Mouse (Mus musculus) natural killer cell, adult 2 months (primary cell): ENCODE data around the gene Acp7.

Experiments used
- DNase-seq, 2 experiments: peaks; one replicate each; pipeline ENCODE4 v3.0.0; 2022; ENCODE audit warnings: low spot score in 2 of 2

Gene Acp7

GRCm38 (mm10) chr7:28576271-28576914 lies 54.7 kb downstream of the Acp7 start:
- DNase-seq: no peak

GRCm38 (mm10) chr7:28575597-28575996 lies 55.5 kb downstream of the Acp7 start:
- no peak for DNase-seq

- DNase-seq: no peak
Measured at GRCm38 (mm10) chr7:28573236-28573635, 57.9 kb downstream of the Acp7 start.

GRCm38 (mm10) chr7:28572689-28573088 lies 58.4 kb downstream of the Acp7 start:
- no peak for DNase-seq

GRCm38 (mm10) chr7:28570982-28571682 lies 60.0 kb downstream of the Acp7 start:
- no peak for DNase-seq

GRCm38 (mm10) chr7:28570291-28570981 lies 60.7 kb downstream of the Acp7 start:
- DNase-seq: no peak

GRCm38 (mm10) chr7:28568253-28568652 lies 62.9 kb downstream of the Acp7 start:
- peak; percentile 59 to 64 for DNase-seq

GRCm38 (mm10) chr7:28567539-28567938 lies 63.6 kb downstream of the Acp7 start:
- DNase-seq: no peak

GRCm38 (mm10) chr7:28565407-28565806 lies 65.7 kb downstream of the Acp7 start:
- DNase-seq: no peak

- DNase-seq: no peak
Measured at GRCm38 (mm10) chr7:28562951-28563350, 68.2 kb downstream of the Acp7 start.

GRCm38 (mm10) chr7:28562371-28562770 lies 68.8 kb downstream of the Acp7 start:
- no peak for DNase-seq

- DNase-seq: no peak
Measured at GRCm38 (mm10) chr7:28561967-28562366, 69.2 kb downstream of the Acp7 start.

GRCm38 (mm10) chr7:28560856-28561255 lies 70.3 kb downstream of the Acp7 start:
- no peak for DNase-seq

- DNase-seq: no peak
Measured at GRCm38 (mm10) chr7:28558486-28558885, 72.6 kb downstream of the Acp7 start.

GRCm38 (mm10) chr7:28557708-28558107 lies 73.4 kb downstream of the Acp7 start:
- DNase-seq: no peak
